Mouse (Mus musculus) kidney, adult 2 months (tissue): ENCODE results near the gene Lhfp. TPM values are rescaled to one million over a fixed set of nuclear protein-coding genes. Genes with fewer than 3 reads are reported as not detected.

Experiments used
- DNase-seq: peaks from one replicate; pipeline ENCODE4 v3.0.0; 2021
- H3K27ac ChIP-seq: fragments of 200-500 bp; 2 replicates; pipeline ENCODE4 v1.5.1; 2012; ENCODE audit warnings: low read depth, low read length, control low read depth, inconsistent platforms; ENCODE audit not compliant: insufficient read depth
- H3K27me3 ChIP-seq: fragments of 200-500 bp; replicated peaks from 2 replicates; pipeline ENCODE4 v1.6.1; 2012; ENCODE audit warnings: mild to moderate bottlenecking, moderate library complexity, low read length, inconsistent platforms; ENCODE audit not compliant: control insufficient read depth, insufficient read depth
- H3K36me3 ChIP-seq: fragments of 200-500 bp; 2 replicates; pipeline ENCODE4 v1.6.1; 2012; ENCODE audit warnings: mild to moderate bottlenecking, moderate library complexity, low read length, inconsistent platforms; ENCODE audit not compliant: control insufficient read depth, insufficient read depth
- H3K4me1 ChIP-seq: fragments of 200-500 bp; 2 replicates; pipeline ENCODE4 v1.6.1; 2011; ENCODE audit warnings: low read length; ENCODE audit not compliant: control insufficient read depth, insufficient read depth
- H3K4me3 ChIP-seq: fragments of 200-500 bp; 2 replicates; pipeline ENCODE4 v1.5.1; 2011; ENCODE audit warnings: mild to moderate bottlenecking, low read depth, low read length, control low read depth; ENCODE audit not compliant: insufficient read depth
- CTCF ChIP-seq: fragments of 200-500 bp; conservative IDR thresholded peaks from 2 replicates; pipeline ENCODE4 v1.5.1; 2011; ENCODE audit warnings: low read depth, mild to moderate bottlenecking, control low read depth, low read length, moderate library complexity, mixed read lengths; ENCODE audit not compliant: insufficient read depth, insufficient read length
- POLR2A ChIP-seq: fragments of 200-500 bp; IDR thresholded peaks from one replicate; pipeline ENCODE4 v1.6.1; 2011; ENCODE audit warnings: low read depth, low read length, control low read depth
- WGBS: fragments of 180-500 bp; shearing (Covaris S2); methylation state at CpG from one replicate; pipeline ENCODE4 v1.1.7; 2018; 5-methylcytosine and 5-hydroxymethylcytosine counted together
- polyA plus RNA-seq: library from polyadenylated mRNA; depleted of rRNA; stranded (reverse); fragments of >200 nt; gene quantifications from 2 replicates; pipeline ENCODE4 v1.2.3, GENCODE M21; 2012

The Lhfp gene
- polyA plus RNA-seq, 1 experiment = 47.7 TPM

- H3K4me1 ChIP-seq = no peaks in the 10 kb centered on the region
- WGBS = 89% methylated on average over 13 of the region's 13 CpGs
- no peaks in the 10 kb centered on the region for H3K36me3 ChIP-seq
- no peak overlapping the region for H3K4me3 ChIP-seq
- no peak overlapping the region for H3K27ac ChIP-seq
- H3K27me3 ChIP-seq = no peaks in the 10 kb centered on the region; the same call in 1 of the 2 replicates
- no peak for DNase-seq
- no peak for TF ChIP-seq CTCF
- no peak for TF ChIP-seq POLR2A
Observed at GRCm38 (mm10) chr3:53043206-53043780, 2.0 kb downstream of the Lhfp start.

- 67% methylated on average over 7 of the region's 7 CpGs for WGBS
- Histone ChIP-seq H3K4me1 (no peaks in the 10 kb centered on the region), H3K27ac (no peak overlapping the region), H3K4me3 (0 out of 2 replicates have a peak overlapping the region, but pooled peaks have one; percentile 21), H3K36me3 (no peaks in the 10 kb centered on the region), H3K27me3 (no peaks in the 10 kb centered on the region; the same call in 1 of the 2 replicates)
- no peak for DNase-seq
- TF ChIP-seq POLR2A = no peak
- TF ChIP-seq CTCF = no peak
Observed at GRCm38 (mm10) chr3:53044238-53044637, 2.9 kb downstream of the Lhfp start.

DNA sequence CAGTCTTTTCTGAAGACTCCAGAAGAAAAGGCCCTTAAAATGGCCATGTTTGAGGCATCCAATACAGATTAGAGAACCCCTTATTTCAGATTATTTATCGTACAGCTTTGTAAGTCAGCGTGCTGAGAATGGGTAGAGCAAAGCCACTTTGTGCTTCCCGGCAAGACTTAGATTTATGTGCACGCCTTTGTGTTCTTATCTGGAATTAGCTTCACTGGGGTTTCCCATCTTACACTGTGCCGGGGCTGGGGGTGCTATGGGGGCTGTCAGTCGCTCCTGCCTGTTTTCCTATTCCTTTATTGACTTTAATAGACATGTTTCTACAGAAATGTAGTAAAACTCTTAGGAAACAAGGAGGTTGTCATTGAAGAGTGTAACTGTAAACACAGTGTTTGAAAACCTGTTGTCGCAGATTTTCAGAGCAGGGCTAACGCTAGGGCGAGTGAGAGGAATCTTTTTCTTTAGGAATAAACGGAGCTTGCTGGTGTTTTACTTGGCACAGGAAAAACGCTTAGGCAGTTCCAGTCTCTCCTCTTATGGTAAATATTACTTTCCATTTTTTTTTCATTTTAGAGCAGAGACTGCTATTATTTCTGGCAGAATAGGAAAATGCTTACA is 3.5 kb downstream of the Lhfp start:
- DNase-seq = no peak
- whole genome bisulfite sequencing = 60% methylated on average over 11 of the region's 11 CpGs
- Histone ChIP-seq H3K4me3 (no peak overlapping the region), H3K36me3 (no peaks in the 10 kb centered on the region), H3K4me1 (no peaks in the 10 kb centered on the region), H3K27ac (no peak overlapping the region), H3K27me3 (no peaks in the 10 kb centered on the region; the same call in 1 of the 2 replicates)
- TF ChIP-seq POLR2A (no peak), CTCF (no peak)

DNA sequence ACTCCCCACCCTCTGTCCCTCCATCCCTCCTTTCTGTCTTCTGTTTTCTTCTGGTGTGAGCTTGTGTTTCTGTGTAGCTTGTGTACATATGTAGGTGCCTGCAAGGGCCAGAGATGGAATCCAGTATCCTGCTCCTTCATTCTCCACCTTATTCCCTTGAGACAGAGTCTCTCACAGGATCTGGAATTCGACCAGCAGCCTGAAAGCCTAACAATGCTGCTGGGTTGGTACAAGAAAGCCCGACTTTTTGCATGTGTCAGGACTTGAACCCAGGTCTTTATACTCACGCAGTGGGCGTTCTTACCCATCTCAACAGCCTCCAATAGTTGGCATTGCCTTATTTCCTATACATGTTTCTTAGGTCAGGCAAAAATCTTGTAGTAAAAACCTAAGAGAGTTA is 4.4 kb downstream of the Lhfp start:
- DNase-seq = no peak
- TF ChIP-seq CTCF (no peak), POLR2A (no peak)
- no peaks in the 10 kb centered on the region; the same call in 1 of the 2 replicates for H3K27me3 ChIP-seq
- H3K4me3 ChIP-seq = no peak overlapping the region
- WGBS = 84% methylated on average over 4 of the region's 4 CpGs
- no peaks in the 10 kb centered on the region for H3K36me3 ChIP-seq
- no peak overlapping the region for H3K27ac ChIP-seq
- H3K4me1 ChIP-seq = no peaks in the 10 kb centered on the region

- Histone ChIP-seq H3K4me3 (no peak overlapping the region), H3K27me3 (no peaks in the 10 kb centered on the region; the same call in 1 of the 2 replicates), H3K27ac (no peak overlapping the region), H3K4me1 (no peaks in the 10 kb centered on the region), H3K36me3 (no peaks in the 10 kb centered on the region)
- peak; percentile 28 for DNase-seq
- TF ChIP-seq POLR2A = no peak
- TF ChIP-seq CTCF = no peak
- WGBS = 66% methylated on average over 6 of the region's 6 CpGs
Observed at GRCm38 (mm10) chr3:53046371-53046770, 5.0 kb downstream of the Lhfp start.

GRCm38 (mm10) chr3:53052385-53052784 is 11.1 kb downstream of the Lhfp start:
- no peak for DNase-seq
- H3K4me3 ChIP-seq = no peak overlapping the region
- H3K27me3 ChIP-seq = no peaks in the 10 kb centered on the region; the same call in 1 of the 2 replicates
- WGBS = 38% methylated on average over 8 of the region's 8 CpGs
- H3K36me3 ChIP-seq = no peaks in the 10 kb centered on the region
- H3K27ac ChIP-seq = no peak overlapping the region
- H3K4me1 ChIP-seq = peaks cover 3% of the 10 kb centered on the region; the same call in 1 of the 2 replicates
- TF ChIP-seq CTCF (no peak), POLR2A (no peak)

DNA sequence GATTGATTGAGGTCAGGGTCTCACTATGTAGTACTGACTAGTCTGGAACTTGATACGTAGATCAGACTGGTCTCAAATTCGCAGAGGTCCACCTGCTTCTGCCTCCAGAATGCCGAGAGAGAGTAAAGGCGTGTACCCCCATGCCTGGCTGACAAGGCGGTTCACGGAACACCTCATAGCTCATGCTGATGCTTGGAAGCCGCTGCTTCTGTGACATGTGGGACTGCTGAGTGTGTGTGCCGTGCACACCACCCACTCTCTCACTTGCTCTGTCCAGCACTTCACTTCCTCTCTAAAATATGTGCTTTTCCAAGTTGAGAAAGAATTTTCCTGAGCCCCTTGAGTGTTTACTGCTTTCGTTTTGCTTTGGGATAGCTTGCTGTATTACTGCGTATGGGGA is 15.1 kb downstream of the Lhfp start:
- 64% methylated on average over 10 of the region's 10 CpGs for WGBS
- Histone ChIP-seq H3K27ac (no peak overlapping the region), H3K4me3 (no peak overlapping the region), H3K27me3 (no peaks in the 10 kb centered on the region), H3K4me1 (peaks cover 3% of the 10 kb centered on the region; the same call in 1 of the 2 replicates), H3K36me3 (no peaks in the 10 kb centered on the region)
- TF ChIP-seq CTCF = no peak
- DNase-seq = no peak

DNA sequence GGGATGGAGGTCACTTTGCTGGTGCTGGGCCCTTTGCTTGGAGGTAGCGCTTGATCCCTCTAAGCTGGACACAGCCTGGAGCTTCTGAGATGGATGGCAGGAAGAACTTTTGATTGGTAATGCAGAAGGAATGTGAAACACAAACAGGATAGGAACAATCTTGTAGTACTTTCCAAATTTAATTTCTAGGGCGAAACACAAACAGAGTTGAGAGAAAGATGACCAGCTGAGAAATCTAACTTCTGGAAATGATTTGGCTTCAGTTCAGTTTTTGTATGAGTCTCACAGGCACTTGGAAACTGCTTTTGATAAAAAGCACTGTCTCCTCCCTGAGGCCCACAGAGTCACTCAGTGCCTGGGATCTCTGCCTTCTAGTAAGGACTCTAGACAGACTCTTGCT is 18.6 kb downstream of the Lhfp start:
- Histone ChIP-seq H3K27me3 (no peaks in the 10 kb centered on the region), H3K27ac (0 out of 2 replicates have a peak overlapping the region, but pooled peaks have one; percentile 33), H3K36me3 (no peaks in the 10 kb centered on the region), H3K4me1 (no peaks in the 10 kb centered on the region), H3K4me3 (no peak overlapping the region)
- DNase-seq = peak; percentile 43
- WGBS = 71% methylated on average over 2 of the region's 2 CpGs
- TF ChIP-seq CTCF (no peak), POLR2A (no peak)
